Mouse (Mus musculus): Measurements from ENCODE around the gene Dpm1. TPM values are rescaled to one million over a fixed set of nuclear protein-coding genes. Genes with fewer than 3 reads are reported as not detected.

The Dpm1 gene
- 96.2 and 101 TPM in 2 replicates for polyA plus RNA-seq (2016; fragmentation: Nextera tagmentation; extraction: Ambion mirVana)

GRCm38 (mm10) chr2:168230026-168230728, at the start of gene Dpm1, which contains the start of the genes Gm20716 and Mocs3:
Gene Dpm1 (minus strand): TSS chr2:168230591.
Gene Gm20716 (minus strand): TSS chr2:168230364.
Gene Mocs3 (plus strand): TSS chr2:168230622.
- peak; percentile 87 for ATAC-seq (ENCODE audit: insufficient number of reproducible peaks, low FRiP score)
- peak within 1 kb of the TSS; percentile 99 for H3K4me3 ChIP-seq
- peak within 1 kb of the TSS; percentile 98 for H3K9ac ChIP-seq
- peaks cover 47% of the 10 kb centered on the region for H3K36me3 ChIP-seq
- WGBS, result under 1% methylated on average over 73 of the region's 73 CpGs
- peaks cover 3% of the 10 kb centered on the region; the same call in 1 of the 2 replicates for H3K9me3 ChIP-seq (replicated peaks)
- H3K4me2 ChIP-seq, result peak within 1 kb of the TSS; percentile 78
- H3K27ac ChIP-seq (ENCODE audit: poor library complexity, severe bottlenecking), result peak within 1 kb of the TSS; percentile 85
- H3K4me1 ChIP-seq (replicated peaks), result peaks cover 28% of the 10 kb centered on the region
- H3K27me3 ChIP-seq (replicated peaks), result no peaks in the 10 kb centered on the region

- WGBS, result 7% methylated on average over 11 of the region's 11 CpGs
- Histone ChIP-seq H3K9me3 (replicated peaks) (0 out of 2 replicates have a peak, but pooled peaks cover 2% of the 10 kb centered on the region), H3K36me3 (no peaks in the 10 kb centered on the region), H3K27me3 (replicated peaks) (peaks cover 100% of the 10 kb centered on the region), H3K9ac (no peak overlapping the region), H3K4me3 (no peak overlapping the region), H3K27ac (ENCODE audit: poor library complexity, severe bottlenecking) (no peak overlapping the region), H3K4me1 (replicated peaks) (no peaks in the 10 kb centered on the region), H3K4me2 (no peak overlapping the region)
- no peak for ATAC-seq (ENCODE audit: insufficient number of reproducible peaks, low FRiP score)
These were observed 44.1 kb upstream of the Dpm1 start for GRCm38 (mm10) chr2:168274374-168274935.

- H3K36me3 ChIP-seq, result no peaks in the 10 kb centered on the region
- peaks cover 100% of the 10 kb centered on the region for H3K27me3 ChIP-seq (replicated peaks)
- no peak overlapping the region for H3K4me3 ChIP-seq
- no peak overlapping the region for H3K27ac ChIP-seq (ENCODE audit: poor library complexity, severe bottlenecking)
- no peaks in the 10 kb centered on the region for H3K4me1 ChIP-seq (replicated peaks)
- WGBS, result 22% methylated on average over 9 of the region's 9 CpGs
- H3K4me2 ChIP-seq, result peak overlapping the region; percentile 4; the same call in 1 of the 2 replicates
- H3K9ac ChIP-seq, result no peak overlapping the region
- no peak for ATAC-seq (ENCODE audit: insufficient number of reproducible peaks, low FRiP score)
- 0 out of 2 replicates have a peak, but pooled peaks cover 10% of the 10 kb centered on the region for H3K9me3 ChIP-seq (replicated peaks)
These were observed 43.0 kb upstream of the Dpm1 start for GRCm38 (mm10) chr2:168273387-168273786.

GRCm38 (mm10) chr2:168268033-168268432, 37.6 kb upstream of the Dpm1 start:
- Histone ChIP-seq H3K4me1 (replicated peaks) (no peaks in the 10 kb centered on the region), H3K27ac (ENCODE audit: poor library complexity, severe bottlenecking) (no peak overlapping the region), H3K4me3 (peak overlapping the region; percentile 15), H3K4me2 (peak overlapping the region; percentile 49), H3K9me3 (replicated peaks) (0 out of 2 replicates have a peak, but pooled peaks cover 10% of the 10 kb centered on the region), H3K36me3 (no peaks in the 10 kb centered on the region), H3K27me3 (replicated peaks) (peaks cover 90% of the 10 kb centered on the region), H3K9ac (no peak overlapping the region)
- ATAC-seq (ENCODE audit: insufficient number of reproducible peaks, low FRiP score), result no peak
- 13% methylated on average over 7 of the region's 7 CpGs for WGBS

- WGBS, result 85% methylated on average over 10 of the region's 10 CpGs
- peaks cover 88% of the 10 kb centered on the region for H3K27me3 ChIP-seq (replicated peaks)
- no peak overlapping the region for H3K4me3 ChIP-seq
- H3K9me3 ChIP-seq (replicated peaks), result no peaks in the 10 kb centered on the region
- H3K9ac ChIP-seq, result no peak overlapping the region
- H3K4me1 ChIP-seq (replicated peaks), result no peaks in the 10 kb centered on the region
- no peak overlapping the region for H3K27ac ChIP-seq (ENCODE audit: poor library complexity, severe bottlenecking)
- H3K4me2 ChIP-seq, result no peak overlapping the region
- H3K36me3 ChIP-seq, result no peaks in the 10 kb centered on the region
- ATAC-seq (ENCODE audit: insufficient number of reproducible peaks, low FRiP score), result no peak
These were observed 30.5 kb upstream of the Dpm1 start for GRCm38 (mm10) chr2:168260900-168261299.

- 75% methylated on average over 3 of the region's 3 CpGs for WGBS
- no peak overlapping the region for H3K27ac ChIP-seq (ENCODE audit: poor library complexity, severe bottlenecking)
- no peaks in the 10 kb centered on the region for H3K9me3 ChIP-seq (replicated peaks)
- no peak for ATAC-seq (ENCODE audit: insufficient number of reproducible peaks, low FRiP score)
- no peak overlapping the region for H3K9ac ChIP-seq
- H3K36me3 ChIP-seq, result no peaks in the 10 kb centered on the region
- H3K4me3 ChIP-seq, result no peak overlapping the region
- H3K4me1 ChIP-seq (replicated peaks), result no peaks in the 10 kb centered on the region
- peaks cover 90% of the 10 kb centered on the region for H3K27me3 ChIP-seq (replicated peaks)
- H3K4me2 ChIP-seq, result no peak overlapping the region
These were observed 29.7 kb upstream of the Dpm1 start for GRCm38 (mm10) chr2:168260124-168260523.

GRCm38 (mm10) chr2:168259046-168259445, 28.7 kb upstream of the Dpm1 start:
- Histone ChIP-seq H3K4me2 (no peak overlapping the region), H3K9ac (no peak overlapping the region), H3K27me3 (replicated peaks) (peaks cover 93% of the 10 kb centered on the region), H3K9me3 (replicated peaks) (no peaks in the 10 kb centered on the region), H3K27ac (ENCODE audit: poor library complexity, severe bottlenecking) (no peak overlapping the region), H3K4me1 (replicated peaks) (no peaks in the 10 kb centered on the region), H3K4me3 (no peak overlapping the region), H3K36me3 (no peaks in the 10 kb centered on the region)
- no peak for ATAC-seq (ENCODE audit: insufficient number of reproducible peaks, low FRiP score)
- 73% methylated on average over 8 of the region's 8 CpGs for WGBS

GRCm38 (mm10) chr2:168257188-168257587, 26.8 kb upstream of the Dpm1 start:
- peaks cover 93% of the 10 kb centered on the region for H3K27me3 ChIP-seq (replicated peaks)

GRCm38 (mm10) chr2:168256506-168256905, 26.1 kb upstream of the Dpm1 start:
- H3K4me1 ChIP-seq (replicated peaks), result no peaks in the 10 kb centered on the region; the same call in 1 of the 2 replicates
- WGBS, result 74% methylated on average over 3 of the region's 3 CpGs
- H3K4me3 ChIP-seq, result no peak overlapping the region
- H3K27ac ChIP-seq (ENCODE audit: poor library complexity, severe bottlenecking), result no peak overlapping the region
- no peak overlapping the region for H3K9ac ChIP-seq
- no peak overlapping the region for H3K4me2 ChIP-seq
- peaks cover 93% of the 10 kb centered on the region for H3K27me3 ChIP-seq (replicated peaks)
- no peaks in the 10 kb centered on the region for H3K36me3 ChIP-seq
- no peak for ATAC-seq (ENCODE audit: insufficient number of reproducible peaks, low FRiP score)
- no peaks in the 10 kb centered on the region for H3K9me3 ChIP-seq (replicated peaks)

More at GRCm38 (mm10) chr2:168257188-168257587, 26.8 kb upstream of the Dpm1 start:
- 77% methylated on average over 4 of the region's 4 CpGs for WGBS
- Histone ChIP-seq H3K9ac (no peak overlapping the region), H3K9me3 (replicated peaks) (no peaks in the 10 kb centered on the region), H3K4me3 (no peak overlapping the region), H3K36me3 (no peaks in the 10 kb centered on the region), H3K4me2 (no peak overlapping the region), H3K27ac (ENCODE audit: poor library complexity, severe bottlenecking) (no peak overlapping the region), H3K4me1 (replicated peaks) (no peaks in the 10 kb centered on the region; the same call in 1 of the 2 replicates)
- ATAC-seq (ENCODE audit: insufficient number of reproducible peaks, low FRiP score), result no peak

- Histone ChIP-seq H3K9me3 (replicated peaks) (no peaks in the 10 kb centered on the region), H3K4me3 (no peak overlapping the region), H3K27me3 (replicated peaks) (peaks cover 78% of the 10 kb centered on the region), H3K4me1 (replicated peaks) (no peaks in the 10 kb centered on the region; the same call in 1 of the 2 replicates), H3K27ac (ENCODE audit: poor library complexity, severe bottlenecking) (no peak overlapping the region), H3K36me3 (no peaks in the 10 kb centered on the region), H3K4me2 (no peak overlapping the region), H3K9ac (no peak overlapping the region)
- no peak for ATAC-seq (ENCODE audit: insufficient number of reproducible peaks, low FRiP score)
- 16% methylated on average over 7 of the region's 7 CpGs for WGBS
These were observed 23.4 kb upstream of the Dpm1 start for GRCm38 (mm10) chr2:168253822-168254221.

- no peak overlapping the region for H3K4me2 ChIP-seq
- no peak overlapping the region for H3K4me3 ChIP-seq
- no peaks in the 10 kb centered on the region for H3K9me3 ChIP-seq (replicated peaks)
- no peaks in the 10 kb centered on the region for H3K36me3 ChIP-seq
- no peak overlapping the region for H3K9ac ChIP-seq
- no peak overlapping the region for H3K27ac ChIP-seq (ENCODE audit: poor library complexity, severe bottlenecking)
- ATAC-seq (ENCODE audit: insufficient number of reproducible peaks, low FRiP score), result no peak
- H3K27me3 ChIP-seq (replicated peaks), result peaks cover 75% of the 10 kb centered on the region
- H3K4me1 ChIP-seq (replicated peaks), result no peaks in the 10 kb centered on the region; the same call in 1 of the 2 replicates
- WGBS, result 8% methylated on average over 16 of the region's 16 CpGs
These were observed 22.4 kb upstream of the Dpm1 start for GRCm38 (mm10) chr2:168252639-168253292.

Measured in heart, embryonic 12.5 days (tissue).